Mouse (Mus musculus): ENCODE measurements around the gene Ulk3. TPM values are rescaled to one million over a fixed set of nuclear protein-coding genes. Genes with fewer than 3 reads are reported as not detected.

Gene Ulk3
- total and polyA plus RNA-seq, 3 experiments = 2.6 to 11.4 (median 10.0) TPM

DNA sequence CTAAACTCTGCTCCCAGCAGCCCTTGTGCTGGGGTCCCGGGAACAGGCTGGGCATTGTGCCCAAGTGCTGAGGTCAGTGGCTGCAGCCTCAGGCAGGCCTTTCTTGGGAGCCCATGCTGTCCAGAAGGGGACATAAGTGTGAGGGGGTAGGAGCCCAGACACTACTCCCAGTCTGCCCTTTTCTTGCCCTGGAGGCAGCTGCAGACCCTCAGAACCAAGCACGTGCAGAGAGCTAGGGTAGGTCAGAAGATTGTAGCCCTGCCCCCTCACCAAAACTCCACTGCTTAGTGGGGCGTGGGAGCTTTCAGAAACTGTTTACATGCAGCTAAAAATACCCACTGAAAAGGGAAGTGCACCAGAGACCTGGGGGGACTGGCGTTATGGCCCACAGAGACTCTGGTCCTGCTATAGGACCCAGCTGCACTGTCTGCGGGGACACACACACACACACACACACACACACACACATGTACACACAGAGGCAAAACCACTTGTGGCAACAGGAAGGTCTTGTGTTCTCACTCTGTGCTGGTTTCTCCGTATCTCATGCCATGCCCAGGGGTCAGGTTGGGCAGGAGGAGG, 48.6 kb downstream of the Ulk3 start (continued):
- TF ChIP-seq EP300 (IDR thresholded peaks at IDR 0.05; ENCODE audit: low read length) = peak; percentile 91
- no peak for TF ChIP-seq SMC3 (IDR thresholded peaks at IDR 0.05; ENCODE audit: low read depth, low read length)
- TF ChIP-seq POLR2A (IDR thresholded peaks at IDR 0.05; ENCODE audit: low read depth, low read length) = peak; percentile 43; the same call in 1 of the 2 replicates
- no peak for TF ChIP-seq KAT2A (IDR thresholded peaks at IDR 0.05; ENCODE audit: insufficient replicate concordance, low read length)
- no peak for TF ChIP-seq PAX5 (IDR thresholded peaks at IDR 0.05; ENCODE audit: low read length)
- TF ChIP-seq SIN3A (IDR thresholded peaks at IDR 0.05; ENCODE audit: low read length) = peak; percentile 82
- peak; percentile 99 for TF ChIP-seq MEF2A (IDR thresholded peaks at IDR 0.05; ENCODE audit: borderline replicate concordance, low read depth, low read length)
- peak; percentile 98 for TF ChIP-seq BHLHE40 (IDR thresholded peaks at IDR 0.05; ENCODE audit: low read depth, low read length)
- TF ChIP-seq RAD21 (IDR thresholded peaks at IDR 0.05; ENCODE audit: low read depth, low read length) = no peak; the same call in 1 of the 2 replicates
- peak; percentile 76 for TF ChIP-seq MYC (IDR thresholded peaks at IDR 0.05; ENCODE audit: low read depth, low read length)
- TF ChIP-seq TCF12 (IDR thresholded peaks at IDR 0.05; ENCODE audit: low read depth, low read length) = peak; percentile 96
- TF ChIP-seq ZKSCAN1 (IDR thresholded peaks at IDR 0.05; ENCODE audit: borderline replicate concordance, low read depth, low read length) = no peak
- no peak; the same call in 1 of the 2 replicates for TF ChIP-seq MAFK (IDR thresholded peaks at IDR 0.05; ENCODE audit: insufficient replicate concordance, low read length)
- peak; percentile 63 for TF ChIP-seq MXI1 (IDR thresholded peaks at IDR 0.05; ENCODE audit: low read depth, low read length)
- TF ChIP-seq MAZ (IDR thresholded peaks at IDR 0.05; ENCODE audit: low read depth, low read length) = peak; percentile 89

- Histone ChIP-seq H3K27ac (ENCODE audit: insufficient read depth, low read depth) (peak overlapping the region; percentile 96), H3K4me3 (replicated peaks in 1 of 3; ENCODE audit: low read depth in 2 of 3, low read length in 2 of 3, poor library complexity in 1 of 3) (peak overlapping the region; percentile 16 to 30 (median 21)), H3K27me3 (replicated peaks) (no peaks in the 10 kb centered on the region), H3K36me3 (replicated peaks in 1 of 2; ENCODE audit: control insufficient read depth in 1 of 2, insufficient read depth in 1 of 2, low read length in 1 of 2) (peaks cover 5 to 40% of the 10 kb centered on the region in 2 experiments), H3K4me2 (ENCODE audit: insufficient read depth, low read depth, poor library complexity, severe bottlenecking) (peak overlapping the region; percentile 94), H3K79me2 (replicated peaks; ENCODE audit: control insufficient read depth, extremely low read depth, insufficient read depth, poor library complexity, severe bottlenecking) (peaks cover 92% of the 10 kb centered on the region), H3K9me3 (replicated peaks; ENCODE audit: low read length) (no peaks in the 10 kb centered on the region), H3K4me1 (ENCODE audit: control insufficient read depth in 1 of 2, insufficient read depth in 2 of 2) (peaks cover 45 to 90% of the 10 kb centered on the region in 2 experiments), H3K9ac (ENCODE audit: insufficient read depth, low read depth) (peak overlapping the region; percentile 31; the same call in 1 of the 2 replicates)
- dilution Hi-C loops (cut with MboI; ENCODE audit: extremely low pct_ligation_motif_present, extremely low pct_unique_long_range_greater_than_20kb, low sequenced_read_pairs) (no loop called here), in situ Hi-C loops (cut with MboI; ENCODE audit: low pct_ligation_motif_present, low pct_unique_long_range_greater_than_20kb, low sequenced_read_pairs) (no loop called here)
- TF ChIP-seq MXI1 (IDR thresholded peaks at IDR 0.05; ENCODE audit: low read depth, low read length) (peak; percentile 2; the same call in 1 of the 2 replicates), ETS1 (conservative IDR thresholded peaks at IDR 0.05; ENCODE audit: low read depth, low read length) (0 out of 2 replicates have a peak, but pooled peaks have one; percentile 33), BHLHE40 (IDR thresholded peaks at IDR 0.05; ENCODE audit: low read depth, low read length) (peak; percentile 45), ZC3H11A (IDR thresholded peaks at IDR 0.05; ENCODE audit: low read depth, low read length) (no peak), UBTF (IDR thresholded peaks at IDR 0.05; ENCODE audit: low read depth, low read length) (0 out of 2 replicates have a peak, but pooled peaks have one; percentile 35), GABPA (IDR thresholded peaks at IDR 0.05; ENCODE audit: insufficient replicate concordance, low read depth, low read length) (no peak), ZMIZ1 (IDR thresholded peaks at IDR 0.05; ENCODE audit: low read depth, low read length) (0 out of 2 replicates have a peak, but pooled peaks have one; percentile 28)
- DNase-seq (ENCODE audit: extremely low read depth) = peak; percentile 71
Measured at GRCm38 (mm10) chr9:57638651-57639459, 49.6 kb downstream of the Ulk3 start.

All from CH12.LX (cell line).